Mouse (Mus musculus): ENCODE measurements around the gene Gpcpd1.

DNA sequence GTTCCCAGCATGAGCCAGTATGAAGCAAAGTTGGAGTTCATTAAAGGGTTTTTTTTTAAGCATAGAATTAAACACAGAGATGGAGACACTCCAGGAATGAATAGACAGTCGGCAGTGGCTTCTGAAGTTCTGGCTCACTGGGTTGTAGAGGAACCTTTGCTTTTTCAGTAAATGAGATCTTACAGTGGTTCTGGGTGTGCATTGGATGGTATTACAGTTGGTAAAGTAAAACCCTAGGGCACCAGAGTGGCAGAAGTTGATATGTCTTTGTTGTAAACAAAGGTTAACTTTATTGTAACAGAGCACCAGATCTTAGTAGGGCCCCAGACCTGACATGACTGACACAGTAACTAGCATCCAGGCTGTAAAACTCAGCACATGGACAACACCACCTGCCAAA, 35.6 kb upstream of the Gpcpd1 start:
- TF ChIP-seq POLR2A (IDR thresholded peaks at IDR 0.05; ENCODE audit: low read depth, low read length) (no peak), CTCF (IDR thresholded peaks at IDR 0.05; ENCODE audit: extremely low read depth, insufficient read length, insufficient replicate concordance, low read depth, low read length) (no peak)

Measured in small intestine, adult 2 months (tissue).